Mouse (Mus musculus) activated CD4-positive, CD25-positive, alpha-beta regulatory T cell, adult 4 months (primary cell): Measurements from ENCODE around the gene Nectin4. TPM values are rescaled to one million over a fixed set of nuclear protein-coding genes. Genes with fewer than 3 reads are reported as not detected.
A peak's percentile ranks its signal among the peaks of the same experiment; 100 is the strongest.

ENCODE experiments used
- ATAC-seq: one replicate; pipeline ENCODE4 v1.8.0; 2017
- polyA plus RNA-seq, 2 experiments: library from polyadenylated mRNA; unstranded; fragments of 100-300 nt; shearing (Covaris generic); gene quantifications; one replicate each; pipeline ENCODE4 v1.2.1; 2017

The Nectin4 gene
- polyA plus RNA-seq, 2 experiments from 2014 or later: 0.09 TPM; not detected in 1

GRCm38 (mm10) chr1:171360253-171360652, 9.6 kb upstream of the Nectin4 start:
- ATAC-seq: no peak

- ATAC-seq: peak; percentile 90
These were observed 9.2 kb upstream of the Nectin4 start, which contains the start of gene Klhdc9 for GRCm38 (mm10) chr1:171360656-171361055. Gene Klhdc9 (minus strand): TSS chr1:171360798.

- ATAC-seq: peak; percentile 66
These were observed 8.5 kb upstream of the Nectin4 start for GRCm38 (mm10) chr1:171361106-171362103.

GRCm38 (mm10) chr1:171365934-171366333, 4.0 kb upstream of the Nectin4 start:
- no peak for ATAC-seq

- ATAC-seq: no peak
These were observed 3.0 kb downstream of the Nectin4 start for GRCm38 (mm10) chr1:171372880-171373279.

- no peak for ATAC-seq
These were observed 4.0 kb downstream of the Nectin4 start for GRCm38 (mm10) chr1:171373946-171374345.

- ATAC-seq: no peak
These were observed 5.8 kb downstream of the Nectin4 start for GRCm38 (mm10) chr1:171375646-171376097.

- no peak for ATAC-seq
These were observed 8.4 kb downstream of the Nectin4 start for GRCm38 (mm10) chr1:171378298-171378697.

GRCm38 (mm10) chr1:171379935-171380599, 10.2 kb downstream of the Nectin4 start:
- ATAC-seq: peak; percentile 95

GRCm38 (mm10) chr1:171382096-171382620, 12.3 kb downstream of the Nectin4 start:
- no peak for ATAC-seq

GRCm38 (mm10) chr1:171384361-171384760, 14.5 kb downstream of the Nectin4 start:
- no peak for ATAC-seq

- ATAC-seq: no peak
These were observed 15.3 kb downstream of the Nectin4 start for GRCm38 (mm10) chr1:171385171-171385570.

GRCm38 (mm10) chr1:171387099-171387498, 17.2 kb downstream of the Nectin4 start:
- no peak for ATAC-seq

GRCm38 (mm10) chr1:171388376-171389102, 18.6 kb downstream of the Nectin4 start, which contains the start of gene Arhgap30:
Gene Arhgap30 (plus strand): TSS chr1:171388954.
- ATAC-seq: peak; percentile 90

- ATAC-seq: peak; percentile 69
These were observed 20.2 kb downstream of the Nectin4 start for GRCm38 (mm10) chr1:171390101-171390500.

- no peak for ATAC-seq
These were observed 31.9 kb downstream of the Nectin4 start for GRCm38 (mm10) chr1:171401821-171402220.

GRCm38 (mm10) chr1:171402991-171403390, 33.1 kb downstream of the Nectin4 start:
- no peak for ATAC-seq

GRCm38 (mm10) chr1:171407263-171407662, 37.4 kb downstream of the Nectin4 start:
- ATAC-seq: no peak

GRCm38 (mm10) chr1:171410231-171410630, 40.3 kb downstream of the Nectin4 start:
- ATAC-seq: no peak

- peak; percentile 89 for ATAC-seq
These were observed 41.1 kb downstream of the Nectin4 start, which contains the start of gene Usf1 for GRCm38 (mm10) chr1:171410947-171411484. Gene Usf1 (plus strand): TSS chr1:171411313.

GRCm38 (mm10) chr1:171411492-171411941, 41.6 kb downstream of the Nectin4 start:
- ATAC-seq: peak; percentile 21

- peak; percentile 30 for ATAC-seq
These were observed 42.1 kb downstream of the Nectin4 start for GRCm38 (mm10) chr1:171412001-171412441.
